Mouse (Mus musculus): ENCODE data around the gene Tomm6.

GRCm38 (mm10) chr17:47642992-47643391, 45.2 kb downstream of the Tomm6 start:
- TF ChIP-seq EP300 (IDR thresholded peaks at IDR 0.05; ENCODE audit: insufficient read depth, low read depth, low read length) (no peak), CTCF (IDR thresholded peaks at IDR 0.05; ENCODE audit: low read depth, low read length) (peak; percentile 27)

All from ES-Bruce4 (cell line).